Mouse (Mus musculus) gastrocnemius, postnatal 14 days (tissue): ENCODE measurements around the gene Neo1. TPM values are rescaled to one million over a fixed set of nuclear protein-coding genes. Genes with fewer than 3 reads are reported as not detected.
"Not testable (repeated sequence)": the region's sequence is repeated elsewhere in the genome, so short reads cannot be mapped to it uniquely, and the experiment has no call there.

ENCODE experiments used
- DNase-seq: peaks from one replicate; pipeline ENCODE4 v3.0.0; 2021; ENCODE audit warnings: mixed read lengths
- intact Hi-C: fragments of 180-260 bp; cut with DNase I; formaldehyde crosslinking; loops from one replicate; pipeline ENCODE4 v1.15.1; 2025; ENCODE audit warnings: low total_unique reads
- total RNA-seq, 2 experiments: library from RNA; stranded (reverse); gene quantifications; 2 replicates each; pipeline ENCODE4 v1.2.3; 2021

Gene Neo1
- total RNA-seq, 2 experiments from 2014 or later, result 38.5 to 42.1 TPM

GRCm38 (mm10) chr9:59016060-59016719 is 20.1 kb downstream of the Neo1 start:
- no peak for DNase-seq
- intact Hi-C loops, result loop anchor here (5.0 kb wide), 1 partner anchor 266 kb away; no protein-coding TSS in a partner anchor

- intact Hi-C loops, result no loop called here
- DNase-seq, result no peak
Observed at GRCm38 (mm10) chr9:59013365-59013764, 22.9 kb downstream of the Neo1 start.

DNA sequence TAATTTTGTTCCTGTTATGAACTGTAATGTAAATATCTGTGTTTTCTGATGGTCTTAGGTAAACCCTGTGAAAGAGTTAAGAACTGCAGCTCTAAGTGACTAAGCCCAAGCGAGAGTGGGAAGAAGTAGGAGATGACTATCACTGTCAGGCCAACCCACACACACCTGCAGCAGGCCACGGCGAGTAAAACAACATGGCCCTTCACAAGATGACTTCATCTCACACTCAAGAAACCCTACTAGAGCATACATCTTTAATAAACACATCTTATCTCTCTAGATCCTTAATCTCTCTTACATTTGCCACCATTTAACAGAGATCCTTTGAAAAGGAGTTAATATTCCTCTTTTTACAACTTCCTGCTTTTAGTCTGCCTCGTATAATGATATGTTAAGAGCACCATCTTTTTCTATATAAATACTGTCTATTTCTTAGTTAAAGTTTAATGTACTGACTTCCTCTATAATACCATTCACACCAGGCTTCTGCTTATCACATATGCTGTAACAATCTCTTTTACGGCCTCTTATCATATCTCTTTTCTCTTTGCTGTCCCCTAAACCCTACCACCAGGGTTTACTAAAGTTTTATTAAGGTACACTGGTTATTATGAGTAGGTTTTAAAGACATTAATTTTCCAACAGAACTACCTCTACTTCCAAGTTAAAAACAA is 46.8 kb downstream of the Neo1 start:
- intact Hi-C loops, result no loop called here
- no peak for DNase-seq

DNA sequence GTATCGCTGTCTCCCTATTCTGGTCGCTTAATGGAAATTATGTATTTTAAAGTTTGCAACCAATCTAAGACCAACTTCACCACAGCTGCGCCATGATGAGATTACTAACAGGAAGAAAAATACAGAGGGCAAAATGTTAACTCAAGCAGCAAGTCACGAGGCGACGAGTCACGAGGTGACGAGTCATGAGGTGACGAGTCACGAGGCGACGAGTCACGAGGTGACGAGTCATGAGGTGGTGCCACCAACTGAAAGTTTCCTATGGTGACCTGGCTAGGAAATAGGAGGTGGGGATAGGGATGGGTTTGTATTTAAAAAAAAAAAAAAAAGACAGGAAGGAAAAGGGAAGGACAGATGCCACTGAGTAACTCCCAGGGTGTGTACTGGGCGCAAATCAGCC is 57.2 kb downstream of the Neo1 start:
- intact Hi-C loops, result no loop called here
- no peak for DNase-seq

GRCm38 (mm10) chr9:58971154-58971553 is 65.1 kb downstream of the Neo1 start:
- intact Hi-C loops, DNase-seq: not testable (repeated sequence)

GRCm38 (mm10) chr9:58967371-58967770 is 68.9 kb downstream of the Neo1 start:
- intact Hi-C loops, result no loop called here
- DNase-seq, result no peak

- intact Hi-C loops, result no loop called here
- no peak for DNase-seq
Observed at GRCm38 (mm10) chr9:58955507-58955906, 80.7 kb downstream of the Neo1 start.

DNA sequence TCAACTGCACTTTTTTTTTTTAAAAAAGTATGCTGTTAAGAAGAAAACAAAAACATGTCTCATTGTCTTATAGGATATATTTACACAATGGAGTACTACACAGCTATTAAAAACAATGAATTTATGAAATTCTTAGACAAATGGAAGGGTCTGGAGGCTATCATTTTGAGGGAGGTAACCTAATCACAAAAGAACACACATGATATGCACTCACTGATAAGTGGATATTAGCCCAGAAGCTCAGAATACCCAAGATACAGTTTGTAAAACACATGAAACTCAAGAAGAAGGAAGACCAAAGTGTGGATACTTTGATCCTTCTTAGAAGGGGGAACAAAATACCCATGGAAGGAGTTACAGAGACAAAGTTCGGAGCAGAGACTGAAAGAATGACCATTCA is 90.3 kb downstream of the Neo1 start:
- DNase-seq, intact Hi-C loops: not testable (repeated sequence)

DNA sequence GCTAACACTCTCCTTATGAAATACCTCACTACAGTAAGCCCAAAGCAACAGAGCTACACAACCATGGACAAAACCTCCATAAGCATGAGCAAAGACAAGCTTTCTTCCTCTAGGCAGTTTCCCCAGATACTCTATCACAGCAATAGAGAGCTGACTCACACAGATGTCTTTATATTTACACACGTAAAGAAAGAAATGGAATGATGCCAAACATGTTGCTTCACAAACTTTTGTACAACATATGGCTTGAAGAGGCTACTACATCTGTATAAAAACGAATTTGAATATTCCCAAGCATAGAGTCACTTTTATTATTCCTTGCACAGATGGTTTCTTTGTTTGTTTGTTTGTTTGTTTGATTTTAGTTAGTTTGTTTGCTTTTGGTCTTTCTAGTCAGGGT is 101.5 kb downstream of the Neo1 start:
- intact Hi-C loops, result no loop called here
- DNase-seq, result no peak

GRCm38 (mm10) chr9:58928103-58928502 is 108.1 kb downstream of the Neo1 start:
- intact Hi-C loops, result no loop called here
- DNase-seq, result no peak

GRCm38 (mm10) chr9:58902869-58903585 is 133.2 kb downstream of the Neo1 start:
- intact Hi-C loops, result no loop called here
- peak; percentile 25 for DNase-seq

GRCm38 (mm10) chr9:58899602-58900001 is 136.6 kb downstream of the Neo1 start:
- intact Hi-C loops, result no loop called here
- DNase-seq, result no peak

- intact Hi-C loops, result no loop called here
- DNase-seq, result no peak
Observed at GRCm38 (mm10) chr9:58891840-58892640, 144.2 kb downstream of the Neo1 start.

GRCm38 (mm10) chr9:58890893-58891292 is 145.3 kb downstream of the Neo1 start:
- intact Hi-C loops, result no loop called here
- no peak for DNase-seq

- no peak for DNase-seq
- intact Hi-C loops, result no loop called here
Observed at GRCm38 (mm10) chr9:58889782-58890448, 146.3 kb downstream of the Neo1 start.

GRCm38 (mm10) chr9:58882686-58883085 is 153.6 kb downstream of the Neo1 start:
- no peak for DNase-seq
- intact Hi-C loops, result no loop called here

DNA sequence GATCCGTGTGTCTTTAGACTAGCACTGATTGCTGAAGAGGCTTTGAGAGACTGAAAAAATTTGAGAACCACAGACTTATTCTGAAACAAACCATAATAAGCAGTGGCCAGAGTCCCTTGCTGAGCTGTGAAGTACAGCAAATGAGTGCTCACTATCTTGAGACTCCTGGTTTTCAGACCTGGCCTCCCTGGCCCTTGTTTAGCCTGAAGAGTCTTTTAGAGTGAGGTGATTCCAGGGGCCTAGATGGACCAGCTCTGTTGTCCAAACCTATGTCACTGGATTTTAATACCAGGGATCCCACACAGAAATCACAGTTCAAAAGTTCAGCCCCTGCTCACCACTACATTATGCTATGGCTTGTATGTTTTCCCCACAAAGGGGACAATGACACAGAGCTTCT is 156.4 kb downstream of the Neo1 start:
- no peak for DNase-seq
- intact Hi-C loops, result no loop called here

- intact Hi-C loops, result no loop called here
- no peak for DNase-seq
Observed at GRCm38 (mm10) chr9:58876946-58877625, 159.2 kb downstream of the Neo1 start.

DNA sequence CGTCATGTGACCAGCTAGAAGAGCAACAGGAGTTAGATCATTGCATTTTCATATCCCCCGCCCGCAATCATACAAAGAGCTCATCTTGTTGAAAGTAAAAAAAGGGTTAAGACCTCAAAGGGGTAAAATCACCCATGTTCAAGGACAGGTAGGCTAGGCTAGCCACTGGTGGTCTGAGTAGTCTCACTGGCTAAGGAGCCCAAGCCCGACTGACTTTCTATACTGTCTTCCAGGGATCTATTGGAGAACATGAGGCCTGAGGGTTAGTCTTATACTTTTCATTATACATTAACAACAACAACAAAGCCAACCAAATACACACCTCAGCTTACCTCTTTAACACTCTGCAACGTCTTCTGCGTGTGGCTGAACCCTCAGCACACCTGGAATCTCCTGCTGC is 160.8 kb downstream of the Neo1 start:
- no peak for DNase-seq
- intact Hi-C loops, result no loop called here
